Mouse (Mus musculus) left cerebral cortex, postnatal 14 days (tissue): ENCODE data around the gene Pold3. TPM values are rescaled to one million over a fixed set of nuclear protein-coding genes. Genes with fewer than 3 reads are reported as not detected.
"Not testable (repeated sequence)": the region's sequence is repeated elsewhere in the genome, so short reads cannot be mapped to it uniquely, and the experiment has no call there.

ENCODE experiments used
- DNase-seq, 2 experiments: peaks; one replicate each; pipeline ENCODE4 v3.0.0; 2021 to 2022; ENCODE audit warnings: low spot score in 2 of 2, mixed read lengths in 1 of 2
- intact Hi-C: fragments of 180-260 bp; cut with DNase I; formaldehyde crosslinking; loops from one replicate; pipeline ENCODE4 v1.15.1; 2025
- total RNA-seq, 2 experiments: library from RNA; stranded (reverse); gene quantifications; 2 replicates each; pipeline ENCODE4 v1.2.3; 2021

Gene Pold3
- total RNA-seq, 2 experiments from 2014 or later, result 25.7 to 31.7 TPM

DNA sequence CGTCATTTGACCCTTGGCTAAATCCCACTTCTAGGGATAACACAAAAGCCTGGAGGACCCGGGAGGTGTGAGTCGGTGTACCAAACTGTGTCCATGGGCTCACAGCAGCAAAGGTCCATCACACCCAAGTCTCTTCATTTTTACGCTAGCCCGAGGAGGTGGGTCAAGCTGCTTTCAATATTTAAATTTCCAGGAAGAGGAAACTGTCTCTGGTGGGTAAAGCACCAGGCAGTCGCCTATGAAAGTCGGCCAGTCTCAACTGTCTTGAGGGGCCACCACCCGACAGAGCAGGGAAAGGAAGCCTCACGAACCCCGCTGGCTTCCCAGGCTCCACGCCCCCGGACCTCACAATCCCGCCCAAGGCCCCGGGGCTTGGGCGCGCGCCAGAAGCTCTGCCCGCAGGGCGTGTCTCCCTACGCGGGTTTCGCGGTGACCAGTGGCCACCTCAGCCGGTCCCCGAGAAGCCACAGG, 539 bp downstream of the Pold3 start:
- no peak for DNase-seq
- intact Hi-C loops, result loop anchor here (5.0 kb wide), 2 partner anchors 66 to 106 kb away; partner anchors contain the start of gene Pgm2l1

GRCm38 (mm10) chr7:100114279-100114678, 7.1 kb downstream of the Pold3 start:
- intact Hi-C loops, result no loop called here
- DNase-seq, result no peak

GRCm38 (mm10) chr7:100113821-100114220, 7.5 kb downstream of the Pold3 start:
- intact Hi-C loops, result no loop called here
- DNase-seq, result no peak

- no peak for DNase-seq
- intact Hi-C loops, result no loop called here
These were observed 9.9 kb downstream of the Pold3 start for GRCm38 (mm10) chr7:100111506-100111905.

GRCm38 (mm10) chr7:100108341-100108740, 13.0 kb downstream of the Pold3 start:
- intact Hi-C loops, result loop anchor here (1.0 to 10.0 kb wide), 3 partner anchors 101 to 184 kb away; partner anchors contain the start of gene Chrdl2
- peak; percentile 56 to 57 for DNase-seq

- no peak for DNase-seq
- intact Hi-C loops, result loop anchor here (5.0 to 10.0 kb wide), 2 partner anchors 97 to 180 kb away; partner anchors contain the start of gene Chrdl2
These were observed 16.7 kb downstream of the Pold3 start for GRCm38 (mm10) chr7:100104677-100105076.

DNA sequence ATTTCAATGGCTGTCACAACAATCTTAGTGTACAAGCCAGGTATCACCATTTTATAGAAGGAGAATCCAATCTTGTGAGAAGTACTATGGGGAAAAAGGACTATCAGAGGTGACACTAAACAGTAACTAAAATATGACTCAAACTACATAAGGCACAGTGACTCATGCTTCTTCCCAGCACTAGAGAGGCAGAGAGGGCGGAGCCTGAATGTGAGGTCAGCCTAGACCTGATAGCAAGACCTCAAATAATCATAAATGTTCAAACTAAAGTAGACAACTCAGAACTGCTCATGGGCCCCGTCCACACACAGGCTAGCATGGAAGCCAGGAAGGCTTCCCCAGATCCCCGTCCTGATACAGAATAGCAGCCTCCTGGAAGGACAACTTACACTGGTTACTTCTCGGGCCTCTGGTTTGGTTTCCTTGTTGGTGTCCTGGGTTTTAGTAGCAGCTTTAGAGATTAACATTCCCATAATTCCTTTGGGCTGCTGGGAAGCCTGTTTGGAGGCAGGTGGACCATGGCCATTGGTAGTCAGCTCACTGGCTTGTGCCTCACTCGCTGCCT, 21.3 kb downstream of the Pold3 start:
- DNase-seq, result no peak
- intact Hi-C loops, result loop anchor here (10.0 kb wide), 1 partner anchor 175 kb away; no protein-coding TSS in a partner anchor

GRCm38 (mm10) chr7:100086891-100087290, 34.5 kb downstream of the Pold3 start:
- DNase-seq, result no peak
- intact Hi-C loops, result no loop called here

GRCm38 (mm10) chr7:100086159-100086755, 35.1 kb downstream of the Pold3 start:
- intact Hi-C loops, result no loop called here
- no peak for DNase-seq

- intact Hi-C loops, result no loop called here
These were observed 37.6 kb downstream of the Pold3 start for GRCm38 (mm10) chr7:100083812-100084211.

GRCm38 (mm10) chr7:100082836-100083235, 38.5 kb downstream of the Pold3 start:
- intact Hi-C loops, result no loop called here

More at GRCm38 (mm10) chr7:100083812-100084211, 37.6 kb downstream of the Pold3 start:
- DNase-seq, result no peak

DNA sequence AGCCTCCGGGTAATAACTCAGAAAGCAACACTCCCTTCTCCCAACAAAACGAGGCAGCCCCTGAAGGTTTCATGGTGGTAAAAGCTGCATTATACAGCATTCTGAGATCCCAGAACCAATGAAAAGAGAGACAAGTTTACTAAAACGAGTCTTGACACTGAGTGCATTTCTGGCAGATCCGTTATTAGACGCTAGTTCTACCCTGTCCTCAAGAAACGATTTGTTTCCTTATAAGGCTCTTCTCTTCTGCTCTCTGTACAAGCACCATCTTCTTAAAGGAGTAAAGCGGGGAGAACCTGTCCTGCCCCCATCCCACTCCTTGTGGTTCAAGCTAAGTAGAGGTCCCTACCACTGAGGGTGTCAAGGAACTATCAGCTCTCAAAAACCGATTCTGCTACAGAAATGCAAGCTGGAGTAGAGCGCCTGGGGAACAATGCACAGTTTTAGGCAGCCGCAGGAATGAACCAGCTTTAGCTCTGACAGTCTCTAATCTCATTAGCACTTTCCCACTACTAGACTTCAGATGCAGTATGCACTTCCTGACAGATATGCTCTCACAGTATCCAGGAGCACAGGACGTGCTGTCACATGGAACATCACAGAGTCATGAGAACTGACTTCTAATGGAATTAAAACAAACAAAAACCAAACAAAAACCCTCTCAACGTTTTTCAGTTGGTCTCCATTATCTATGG, 41.1 kb downstream of the Pold3 start:
- intact Hi-C loops, result no loop called here
- DNase-seq, result peak in 1 of 2 experiments; percentile 12

More at GRCm38 (mm10) chr7:100082836-100083235, 38.5 kb downstream of the Pold3 start:
- DNase-seq, result no peak

GRCm38 (mm10) chr7:100077071-100077470, 44.3 kb downstream of the Pold3 start:
- intact Hi-C loops, result no loop called here
- DNase-seq, result no peak

- intact Hi-C loops, result no loop called here
These were observed 45.1 kb downstream of the Pold3 start for GRCm38 (mm10) chr7:100076296-100076695.

GRCm38 (mm10) chr7:100073959-100074358, 47.4 kb downstream of the Pold3 start:
- peak; percentile 21 to 24 for DNase-seq
- intact Hi-C loops, result no loop called here

More at GRCm38 (mm10) chr7:100076296-100076695, 45.1 kb downstream of the Pold3 start:
- DNase-seq, result no peak

GRCm38 (mm10) chr7:100052991-100053390, 68.4 kb downstream of the Pold3 start:
- intact Hi-C loops, DNase-seq: not testable (repeated sequence)

GRCm38 (mm10) chr7:100051904-100052303, 69.5 kb downstream of the Pold3 start:
- no peak for DNase-seq
- intact Hi-C loops, result no loop called here

DNA sequence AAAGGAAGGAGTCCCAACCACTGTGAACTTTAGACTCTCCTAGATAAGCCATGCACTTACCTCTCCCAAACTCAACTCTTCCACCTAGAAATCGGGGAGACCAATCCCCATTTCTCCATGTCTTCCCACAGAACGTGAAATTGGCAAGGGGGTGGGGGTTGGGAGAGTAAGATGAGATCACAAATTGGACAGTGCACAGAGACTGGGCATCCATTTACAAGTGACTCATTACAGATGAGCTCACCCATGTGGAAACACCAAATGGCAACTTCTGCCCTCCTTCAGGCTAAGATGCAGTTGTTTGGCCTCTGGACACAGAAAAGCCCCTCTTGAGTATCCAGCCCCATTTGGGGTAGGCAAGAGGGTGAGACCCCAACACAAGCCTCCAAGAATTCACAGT, 74.9 kb downstream of the Pold3 start:
- intact Hi-C loops, result no loop called here
- no peak for DNase-seq

- intact Hi-C loops, result no loop called here
- DNase-seq, result no peak
These were observed 77.7 kb downstream of the Pold3 start for GRCm38 (mm10) chr7:100043605-100044031.

DNA sequence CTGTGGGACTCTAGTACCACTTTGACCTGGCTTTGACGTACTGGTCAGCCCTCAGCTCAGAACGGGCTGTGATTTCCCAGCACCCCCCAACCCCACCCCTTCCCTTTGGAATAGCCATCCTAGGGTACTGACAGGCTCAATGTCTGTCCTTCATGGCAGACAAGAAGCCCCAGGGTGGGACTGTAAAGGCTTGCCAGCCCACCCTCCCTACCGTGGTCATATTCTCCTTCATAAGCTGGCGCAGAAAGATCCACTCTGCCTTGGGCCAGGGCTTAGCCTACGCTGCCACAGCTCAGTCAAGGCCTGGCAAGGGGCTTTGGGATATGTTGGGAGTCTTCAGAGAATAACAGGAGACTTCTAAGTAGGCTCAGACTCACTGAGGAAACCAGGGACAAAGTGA, 78.3 kb downstream of the Pold3 start:
- intact Hi-C loops, result no loop called here

More for the DNA sequence above, 78.3 kb downstream of the Pold3 start:
- no peak for DNase-seq
